Mouse (Mus musculus): ENCODE data around the gene Trrap.
A peak's percentile ranks its signal among the peaks of the same experiment; 100 is the strongest.

The Trrap gene

DNA sequence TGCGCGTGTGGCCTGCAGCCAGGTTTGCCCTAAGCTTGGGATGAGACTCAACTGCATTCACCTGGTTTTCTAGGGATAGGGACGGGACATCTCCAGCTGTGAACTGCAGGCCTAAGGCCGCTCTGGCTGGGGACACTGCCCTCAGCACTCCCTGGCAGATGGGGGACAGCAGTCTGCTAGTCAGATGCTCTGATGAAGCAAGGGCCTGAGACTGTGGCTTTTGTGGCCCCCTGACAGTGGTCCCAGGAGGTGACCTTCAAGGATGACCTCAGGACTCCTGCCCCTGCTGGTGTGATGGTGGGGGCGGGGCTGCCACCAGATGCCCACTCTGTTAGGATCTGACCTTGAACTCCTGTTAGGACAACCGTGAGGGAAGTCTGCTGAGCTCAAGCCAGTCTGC lies 107.7 kb downstream of the Trrap start:
- DNase-seq = no peak

- DNase-seq = peak; percentile 52
These were observed 108.4 kb downstream of the Trrap start for GRCm38 (mm10) chr5:144875892-144876291.

- DNase-seq = no peak
These were observed 109.5 kb downstream of the Trrap start for GRCm38 (mm10) chr5:144877021-144877420.

DNA sequence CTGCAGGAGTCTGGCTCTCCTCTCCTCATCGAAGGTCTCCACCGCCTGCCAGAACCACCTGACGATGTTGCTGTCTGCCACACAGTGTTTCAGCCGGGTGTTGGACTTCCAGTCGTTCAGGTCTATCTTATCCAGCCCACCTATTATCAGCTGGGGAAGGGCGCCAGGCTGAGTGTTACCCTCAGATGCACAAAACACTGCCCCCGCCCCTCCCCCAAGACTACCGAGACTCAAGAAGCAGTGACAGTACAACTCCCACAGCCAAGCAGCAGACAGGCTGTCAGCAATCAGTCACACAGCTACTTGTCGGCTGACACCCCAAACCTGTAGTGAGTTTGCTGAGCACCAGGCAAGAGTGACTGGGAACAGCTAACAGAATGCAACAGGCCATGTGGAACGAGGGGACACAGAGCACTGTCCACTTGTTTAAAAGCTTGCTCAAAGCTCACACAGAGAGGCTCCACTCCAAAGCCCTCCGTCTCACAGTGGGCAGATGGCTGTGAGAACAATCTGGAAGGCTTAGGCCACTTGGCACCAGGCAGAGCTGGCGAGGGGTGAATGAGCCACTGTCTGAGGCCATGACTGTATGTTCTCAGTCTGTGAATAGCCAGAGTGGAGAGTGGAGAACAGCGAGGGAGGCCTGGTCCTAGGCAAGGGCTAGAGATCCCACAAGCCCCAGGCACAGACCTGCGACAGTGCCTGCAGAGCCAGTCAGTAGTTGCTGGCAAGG lies 114.3 kb downstream of the Trrap start:
- DNase-seq = peak; percentile 55

- DNase-seq = peak; percentile 54
These were observed 117.2 kb downstream of the Trrap start for GRCm38 (mm10) chr5:144884629-144885217.

GRCm38 (mm10) chr5:144885968-144886650 lies 118.6 kb downstream of the Trrap start:
- DNase-seq = no peak

DNA sequence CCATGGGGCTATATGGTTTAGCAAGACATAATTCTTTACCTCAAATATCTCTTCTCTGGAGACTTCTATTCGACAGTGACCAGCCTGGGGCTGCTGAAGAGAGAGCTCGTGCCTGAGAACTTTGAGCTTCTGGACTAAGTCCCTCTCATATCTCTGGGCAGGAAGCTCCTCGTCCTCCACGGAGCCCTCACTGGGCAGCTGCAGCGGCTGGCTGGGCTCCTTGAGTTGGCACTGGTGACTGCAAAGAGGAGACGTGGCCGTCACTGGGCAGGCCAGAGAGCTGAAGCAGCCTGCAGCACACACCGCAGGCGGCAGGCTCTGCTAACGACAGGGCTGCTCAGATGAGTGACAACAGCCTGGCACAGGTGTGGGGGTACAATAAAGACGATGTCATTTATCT lies 123.7 kb downstream of the Trrap start:
- no peak for DNase-seq

DNA sequence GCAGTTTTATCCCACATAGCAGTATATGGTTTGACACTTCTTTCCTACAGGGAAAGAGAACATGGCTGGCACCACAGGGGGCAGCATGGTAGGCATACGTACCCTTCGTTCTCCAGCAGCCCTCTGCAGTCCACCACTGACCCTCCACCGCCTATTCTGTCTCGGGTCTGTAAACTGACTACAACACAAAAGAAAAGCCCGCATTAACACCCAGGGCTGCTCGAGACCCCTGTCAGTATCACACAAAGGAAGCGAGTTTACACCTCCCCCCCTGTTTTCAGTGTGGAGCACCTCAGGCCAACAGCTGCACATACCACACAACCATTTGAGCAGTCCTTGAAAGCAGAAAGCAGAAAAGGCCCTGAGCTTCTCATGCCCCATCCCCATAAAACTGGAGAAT lies 130.3 kb downstream of the Trrap start:
- no peak for DNase-seq

DNA sequence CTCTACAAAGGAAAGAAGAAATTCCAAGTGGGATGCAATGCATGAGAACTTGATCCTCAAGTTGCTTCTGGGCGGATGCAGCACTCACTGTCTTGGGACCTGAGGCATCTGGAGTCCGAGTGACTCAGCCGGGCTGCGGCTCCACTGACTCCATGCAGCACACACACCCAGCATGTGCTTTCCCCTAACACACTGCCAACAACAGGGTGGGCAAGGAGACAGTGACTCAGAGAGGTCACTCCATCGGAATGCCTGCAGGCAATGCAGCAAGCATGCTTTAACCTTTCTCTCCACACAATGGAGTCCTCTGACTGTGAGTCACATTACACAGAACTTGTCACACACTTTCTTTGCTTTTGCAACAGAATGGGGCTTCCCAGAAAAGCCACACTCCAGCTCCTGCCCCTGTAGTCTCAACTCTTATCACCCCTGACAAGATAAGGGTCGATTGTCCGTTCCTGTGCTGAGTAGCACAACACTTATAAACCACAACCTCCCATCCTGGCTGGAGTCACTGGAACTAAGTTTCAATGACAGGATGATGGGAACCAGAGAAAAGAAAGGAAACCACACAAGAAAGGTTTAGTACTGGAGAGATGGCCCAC lies 131.0 kb downstream of the Trrap start:
- no peak for DNase-seq

- no peak for DNase-seq
These were observed 133.5 kb downstream of the Trrap start for GRCm38 (mm10) chr5:144901035-144901434.

DNA sequence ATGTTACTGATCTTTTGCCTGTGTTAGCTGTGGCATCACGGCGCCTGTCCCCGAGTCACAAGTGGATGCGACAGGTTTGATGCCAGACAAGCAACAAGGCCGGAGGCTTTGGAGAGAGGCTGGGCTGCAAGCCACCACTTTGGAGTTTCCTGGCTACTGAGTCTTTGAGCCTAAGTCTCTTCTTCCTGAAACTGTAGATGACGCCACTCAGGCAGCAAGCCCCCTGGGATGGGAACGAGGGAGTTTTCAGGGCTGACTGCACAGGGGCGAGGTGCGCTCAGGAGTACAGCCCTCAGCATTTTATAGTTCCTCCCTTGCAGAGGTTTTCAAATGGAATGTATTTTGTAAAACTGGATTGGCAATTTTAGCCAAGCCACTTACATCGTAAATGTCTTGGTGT lies 134.3 kb downstream of the Trrap start:
- no peak for DNase-seq

- no peak for DNase-seq
These were observed 137.0 kb downstream of the Trrap start for GRCm38 (mm10) chr5:144904356-144905134.

DNA sequence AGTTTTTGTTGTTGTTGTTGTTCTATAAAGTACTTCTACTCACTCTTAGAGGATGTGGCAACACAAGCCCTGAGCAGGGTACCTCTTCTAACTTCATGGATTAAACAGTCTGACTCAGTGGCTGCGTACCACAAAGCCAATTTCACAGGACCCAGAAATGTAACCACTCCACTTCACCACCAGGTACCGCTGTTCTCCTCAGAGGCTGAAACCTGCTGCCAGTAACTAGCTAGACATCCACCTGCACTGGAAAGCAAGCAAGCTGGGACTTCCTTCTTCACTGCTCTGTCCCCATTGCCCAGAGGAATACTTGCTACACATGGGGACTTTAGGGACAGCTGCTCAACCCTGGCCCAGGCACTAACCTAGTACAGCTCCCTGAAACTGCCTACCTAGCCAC lies 140.1 kb downstream of the Trrap start:
- DNase-seq = no peak

Measured in right cerebral cortex, adult 18-20 months (tissue).